Mouse (Mus musculus) hindbrain, embryonic 13.5 days (tissue): ENCODE results near the gene Erich2. TPM values are rescaled to one million over a fixed set of nuclear protein-coding genes. Genes with fewer than 3 reads are reported as not detected.

Source experiments
- ATAC-seq: fragments of 200-750 bp; cut with Nextera tagmentation; 2 replicates; pipeline ENCODE4 v1.8.0; 2017; ENCODE audit warnings: moderate TSS enrichment; ENCODE audit not compliant: low FRiP score
- H3K27ac ChIP-seq: fragments of 300-500 bp; sonication (generic); 2 replicates; pipeline ENCODE4 v1.5.1; 2015; ENCODE audit warnings: inconsistent platforms, mild to moderate bottlenecking, moderate library complexity
- H3K27me3 ChIP-seq: fragments of 300-500 bp; sonication (generic); 2 replicates; pipeline ENCODE4 v1.6.1; 2015; ENCODE audit warnings: mild to moderate bottlenecking, inconsistent platforms
- H3K36me3 ChIP-seq: fragments of 300-500 bp; sonication (generic); 2 replicates; pipeline ENCODE4 v1.6.1; 2015; ENCODE audit warnings: mild to moderate bottlenecking, inconsistent platforms
- H3K4me1 ChIP-seq: fragments of 300-500 bp; sonication (generic); replicated peaks from 2 replicates; pipeline ENCODE4 v1.6.1; 2015; ENCODE audit warnings: inconsistent platforms
- H3K4me2 ChIP-seq: fragments of 300-500 bp; sonication (generic); 2 replicates; pipeline ENCODE4 v1.6.1; 2015; ENCODE audit warnings: inconsistent platforms, mild to moderate bottlenecking, moderate library complexity
- H3K4me3 ChIP-seq: fragments of 300-500 bp; sonication (generic); 2 replicates; pipeline ENCODE4 v1.5.1; 2015; ENCODE audit warnings: mild to moderate bottlenecking, inconsistent platforms
- H3K9ac ChIP-seq: fragments of 300-500 bp; sonication (generic); 2 replicates; pipeline ENCODE4 v1.6.1; 2015; ENCODE audit warnings: mild to moderate bottlenecking, inconsistent platforms
- H3K9me3 ChIP-seq: fragments of 300-500 bp; sonication (generic); 2 replicates; pipeline ENCODE4 v1.6.1; 2016; ENCODE audit warnings: inconsistent platforms
- WGBS: fragments of 180-500 bp; shearing (Covaris S2); methylation state at CpG from one replicate; pipeline ENCODE4 v1.1.7; 2015; 5-methylcytosine and 5-hydroxymethylcytosine counted together
- polyA plus RNA-seq: library from polyadenylated mRNA; unstranded; fragments of >200 nt; fragmentation: Nextera tagmentation; extraction: Ambion mirVana; gene quantifications from 2 replicates; pipeline ENCODE4 v1.2.1, GENCODE M21; 2015

Erich2 gene
- polyA plus RNA-seq, 1 experiment from 2014 or later = 3.8 TPM

DNA sequence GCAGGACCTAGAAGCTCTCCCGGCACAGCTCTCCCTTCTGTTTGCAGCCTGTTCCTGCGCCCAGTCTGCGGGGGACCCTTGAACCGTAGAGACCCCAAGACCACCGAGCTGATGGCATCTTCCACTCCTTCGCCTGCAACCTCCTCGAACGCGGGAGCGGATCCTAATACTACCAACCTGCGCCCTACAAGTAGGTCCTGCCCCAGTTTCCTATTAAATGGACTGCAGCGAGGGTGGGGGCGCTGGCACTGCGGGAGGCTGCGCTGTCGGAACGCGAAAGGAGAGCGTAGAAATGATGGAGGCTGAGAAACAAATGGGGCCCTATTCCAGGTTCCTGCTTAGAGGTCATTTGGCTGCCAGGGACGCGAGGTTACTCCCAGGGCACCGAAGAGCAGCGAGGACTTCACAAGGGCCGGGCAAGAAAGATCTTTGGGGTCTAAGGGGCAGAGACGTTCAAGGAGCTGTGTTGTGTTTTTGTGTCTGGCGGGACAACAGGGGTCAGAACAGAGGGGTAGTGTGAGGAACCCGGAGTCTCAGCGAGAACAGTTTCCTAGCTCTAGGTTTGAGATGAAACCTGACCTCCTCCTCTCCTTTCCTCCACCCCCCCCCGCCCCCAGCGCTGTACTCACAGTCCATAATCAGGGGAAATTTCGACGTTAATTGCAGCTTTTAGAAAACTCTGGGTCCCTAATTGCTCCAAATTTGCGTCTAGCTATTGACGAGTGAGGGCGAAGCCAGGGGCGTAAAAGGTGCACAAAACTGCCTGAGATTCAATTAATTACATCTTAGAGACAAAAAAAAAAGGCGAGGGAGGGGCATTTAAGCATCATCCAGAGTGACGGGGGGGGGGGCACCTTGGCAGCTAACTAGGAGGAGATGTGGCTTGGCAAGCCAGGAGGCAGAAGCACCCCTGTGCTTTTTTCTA, 55.4 kb downstream of the Erich2 start:
- ATAC-seq = no peak
- Histone ChIP-seq H3K36me3 (no peaks in the 10 kb centered on the region), H3K4me1 (peaks cover 76% of the 10 kb centered on the region), H3K4me2 (peak overlapping the region; percentile 59), H3K27me3 (peaks cover 93% of the 10 kb centered on the region), H3K9me3 (no peaks in the 10 kb centered on the region), H3K9ac (peak overlapping the region; percentile 85), H3K4me3 (peak overlapping the region; percentile 54), H3K27ac (peak overlapping the region; percentile 96)
- under 1% methylated on average over 38 of the region's 38 CpGs for WGBS

DNA sequence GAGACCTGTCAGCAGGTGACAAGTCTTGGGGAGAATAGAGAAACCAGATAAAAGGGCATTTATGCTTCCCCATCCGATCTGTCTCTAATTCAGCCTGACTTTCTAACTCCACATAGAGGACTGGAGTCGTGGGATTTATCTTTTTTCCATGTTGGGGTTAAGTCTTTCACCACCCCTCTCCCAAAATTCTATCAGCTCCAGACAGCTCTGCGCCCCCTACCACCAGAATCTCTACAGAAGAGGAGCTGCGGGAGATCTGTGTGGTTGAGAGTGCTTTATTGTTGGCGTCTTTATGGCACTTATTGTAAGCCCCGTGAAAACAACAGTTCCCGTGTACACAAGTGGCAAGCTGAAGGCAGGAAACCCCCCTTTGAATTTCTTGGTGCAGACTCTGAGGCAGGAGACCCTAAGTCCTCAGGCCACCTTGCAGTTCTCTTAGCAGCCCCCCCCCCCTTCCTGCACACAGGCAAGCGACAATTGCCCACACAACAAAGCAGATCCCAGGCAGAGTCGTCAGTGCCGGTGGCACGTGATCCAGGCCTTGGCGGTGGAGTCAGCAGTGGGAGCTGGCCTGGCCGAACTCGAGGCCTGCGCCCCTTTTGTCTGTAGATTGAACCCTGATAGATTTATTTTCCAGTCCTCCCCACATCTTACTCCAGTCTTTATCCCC, 56.2 kb downstream of the Erich2 start:
- no peaks in the 10 kb centered on the region for H3K9me3 ChIP-seq

GRCm38 (mm10) chr2:70565651-70566602, 57.3 kb downstream of the Erich2 start:
- 2% methylated on average over 29 of the region's 30 CpGs for WGBS
- H3K4me3 ChIP-seq = peak overlapping the region; percentile 54
- H3K9me3 ChIP-seq = no peaks in the 10 kb centered on the region
- peak overlapping the region; percentile 85 for H3K9ac ChIP-seq
- no peak for ATAC-seq
- H3K27me3 ChIP-seq = peaks cover 94% of the 10 kb centered on the region
- H3K36me3 ChIP-seq = no peaks in the 10 kb centered on the region; the same call in 1 of the 2 replicates
- peaks cover 78% of the 10 kb centered on the region for H3K4me1 ChIP-seq
- peak overlapping the region; percentile 59 for H3K4me2 ChIP-seq
- H3K27ac ChIP-seq = peak overlapping the region; percentile 96

More for the DNA sequence above, 56.2 kb downstream of the Erich2 start:
- Histone ChIP-seq H3K36me3 (no peaks in the 10 kb centered on the region), H3K27me3 (peaks cover 94% of the 10 kb centered on the region), H3K4me2 (peak overlapping the region; percentile 59), H3K4me3 (peak overlapping the region; percentile 54), H3K9ac (peak overlapping the region; percentile 85), H3K4me1 (peaks cover 84% of the 10 kb centered on the region), H3K27ac (peak overlapping the region; percentile 96)
- WGBS = 1% methylated on average over 15 of the region's 15 CpGs
- ATAC-seq = no peak

DNA sequence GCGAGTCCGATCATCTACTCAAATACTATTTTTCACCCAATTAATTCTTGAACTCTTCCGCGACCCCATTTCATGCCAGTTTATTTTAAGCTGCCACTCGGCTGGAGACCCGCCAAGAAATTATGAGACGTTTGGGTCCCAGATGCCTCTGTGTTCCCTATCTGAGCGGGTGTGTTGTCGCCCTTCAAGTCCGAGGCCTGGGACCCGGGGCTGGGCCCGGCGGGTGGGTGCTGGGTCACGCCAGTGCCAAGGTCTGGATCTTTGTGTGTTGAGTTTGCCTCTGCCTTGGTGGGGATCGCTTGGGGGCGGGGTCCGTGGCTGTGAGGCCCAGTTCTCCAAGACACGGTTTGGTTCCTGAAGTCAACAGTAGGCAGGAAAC, 58.0 kb downstream of the Erich2 start:
- Histone ChIP-seq H3K27me3 (peaks cover 94% of the 10 kb centered on the region), H3K27ac (peak overlapping the region; percentile 96), H3K4me2 (peak overlapping the region; percentile 59), H3K9me3 (no peaks in the 10 kb centered on the region), H3K4me3 (peak overlapping the region; percentile 54), H3K9ac (peak overlapping the region; percentile 85), H3K36me3 (no peaks in the 10 kb centered on the region; the same call in 1 of the 2 replicates), H3K4me1 (peaks cover 79% of the 10 kb centered on the region)
- 1% methylated on average over 18 of the region's 18 CpGs for WGBS
- ATAC-seq = no peak

GRCm38 (mm10) chr2:70567071-70567681, 58.6 kb downstream of the Erich2 start:
- 0 out of 2 replicates have a peak, but pooled peaks have one; percentile 27 for ATAC-seq

DNA sequence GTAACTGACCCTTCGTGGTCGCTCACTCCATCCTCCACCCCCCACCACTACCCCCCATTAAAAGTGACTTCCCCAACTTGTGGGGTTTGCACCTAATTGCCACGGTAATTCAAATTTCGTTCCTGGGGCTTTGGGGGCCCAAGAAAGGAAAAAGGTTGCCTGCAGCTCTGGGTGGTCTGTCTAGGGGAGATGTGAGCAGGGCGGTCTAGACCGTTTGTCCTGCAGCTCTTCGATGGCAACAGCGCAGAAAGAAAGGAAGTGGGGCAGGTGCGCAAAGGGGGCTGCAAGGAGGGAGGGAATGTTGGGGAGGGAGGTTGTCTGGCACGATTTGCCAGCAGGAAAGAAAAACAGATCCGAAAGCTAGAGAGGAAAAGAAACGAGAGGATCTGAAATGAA, 59.1 kb downstream of the Erich2 start:
- Histone ChIP-seq H3K4me1 (peaks cover 73% of the 10 kb centered on the region), H3K36me3 (peaks cover 5% of the 10 kb centered on the region; the same call in 1 of the 2 replicates), H3K4me3 (peak overlapping the region; percentile 54), H3K9ac (peak overlapping the region; percentile 85), H3K27me3 (peaks cover 95% of the 10 kb centered on the region), H3K27ac (peak overlapping the region; percentile 96), H3K4me2 (peak overlapping the region; percentile 59), H3K9me3 (no peaks in the 10 kb centered on the region)
- no peak for ATAC-seq
- under 1% methylated on average over 12 of the region's 12 CpGs for WGBS

More at GRCm38 (mm10) chr2:70567071-70567681, 58.6 kb downstream of the Erich2 start:
- Histone ChIP-seq H3K27me3 (peaks cover 95% of the 10 kb centered on the region), H3K4me2 (peak overlapping the region; percentile 59), H3K9me3 (no peaks in the 10 kb centered on the region), H3K9ac (peak overlapping the region; percentile 85), H3K36me3 (no peaks in the 10 kb centered on the region; the same call in 1 of the 2 replicates), H3K27ac (peak overlapping the region; percentile 96), H3K4me1 (peaks cover 76% of the 10 kb centered on the region), H3K4me3 (peak overlapping the region; percentile 54)
- 1% methylated on average over 23 of the region's 23 CpGs for WGBS

DNA sequence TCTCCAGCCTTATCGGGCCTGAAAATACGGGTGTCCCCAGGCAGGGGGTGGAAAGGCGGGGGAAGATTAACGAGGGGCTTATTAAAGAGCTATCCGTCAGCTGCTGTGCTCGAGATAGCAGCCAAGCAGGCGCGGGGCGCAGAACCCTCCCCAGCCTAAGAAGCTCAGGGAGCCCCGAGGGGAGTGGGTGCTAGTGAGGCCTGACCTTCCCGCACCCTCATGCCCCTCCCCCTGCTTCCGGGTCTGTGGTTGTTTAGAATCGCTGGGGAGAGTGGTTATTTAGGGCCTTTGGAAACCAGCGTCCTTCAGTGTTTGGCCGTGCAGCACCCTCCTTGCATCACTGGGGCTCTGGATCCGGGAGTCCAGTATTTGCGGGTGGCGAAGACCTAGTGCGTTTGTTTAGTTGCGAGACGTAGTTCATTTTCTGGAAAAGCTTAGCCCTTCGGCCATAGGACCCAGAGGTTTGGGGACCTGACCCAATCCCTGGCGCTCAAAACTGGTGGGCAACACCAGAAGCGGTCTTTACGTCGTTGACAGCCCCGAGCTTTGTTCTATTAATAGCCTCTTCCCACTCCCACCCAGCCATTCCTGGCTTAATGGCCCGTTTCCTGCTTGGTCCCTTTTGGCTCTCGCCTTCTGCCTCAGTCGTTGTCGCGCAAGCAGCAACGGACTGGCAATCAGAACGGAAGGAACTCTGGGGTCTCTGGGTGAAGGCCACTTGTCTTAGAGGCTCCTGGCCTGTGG, 59.8 kb downstream of the Erich2 start:
- Histone ChIP-seq H3K9me3 (no peaks in the 10 kb centered on the region), H3K36me3 (peaks cover 9% of the 10 kb centered on the region), H3K27me3 (peaks cover 93% of the 10 kb centered on the region), H3K27ac (peak overlapping the region; percentile 96), H3K4me3 (peak overlapping the region; percentile 54), H3K4me2 (peak overlapping the region; percentile 59), H3K9ac (peak overlapping the region; percentile 85), H3K4me1 (peaks cover 66% of the 10 kb centered on the region)
- peak; percentile 34 for ATAC-seq
- WGBS = under 1% methylated on average over 34 of the region's 34 CpGs

- no peak for ATAC-seq
- WGBS = 72% methylated on average over 4 of the region's 4 CpGs
- Histone ChIP-seq H3K4me2 (no peak overlapping the region), H3K9ac (no peak overlapping the region), H3K9me3 (no peaks in the 10 kb centered on the region), H3K27ac (no peak overlapping the region), H3K36me3 (peaks cover 21% of the 10 kb centered on the region), H3K4me3 (no peak overlapping the region), H3K27me3 (peaks cover 65% of the 10 kb centered on the region), H3K4me1 (peaks cover 41% of the 10 kb centered on the region)
Observed at GRCm38 (mm10) chr2:70571698-70572097, 63.1 kb downstream of the Erich2 start.

GRCm38 (mm10) chr2:70572251-70572650, 63.6 kb downstream of the Erich2 start:
- Histone ChIP-seq H3K27ac (no peak overlapping the region), H3K9me3 (no peaks in the 10 kb centered on the region), H3K4me1 (peaks cover 36% of the 10 kb centered on the region), H3K9ac (no peak overlapping the region), H3K27me3 (peaks cover 60% of the 10 kb centered on the region), H3K4me3 (no peak overlapping the region), H3K4me2 (no peak overlapping the region), H3K36me3 (peaks cover 21% of the 10 kb centered on the region)
- WGBS = 52% methylated on average over 9 of the region's 9 CpGs
- ATAC-seq = no peak

DNA sequence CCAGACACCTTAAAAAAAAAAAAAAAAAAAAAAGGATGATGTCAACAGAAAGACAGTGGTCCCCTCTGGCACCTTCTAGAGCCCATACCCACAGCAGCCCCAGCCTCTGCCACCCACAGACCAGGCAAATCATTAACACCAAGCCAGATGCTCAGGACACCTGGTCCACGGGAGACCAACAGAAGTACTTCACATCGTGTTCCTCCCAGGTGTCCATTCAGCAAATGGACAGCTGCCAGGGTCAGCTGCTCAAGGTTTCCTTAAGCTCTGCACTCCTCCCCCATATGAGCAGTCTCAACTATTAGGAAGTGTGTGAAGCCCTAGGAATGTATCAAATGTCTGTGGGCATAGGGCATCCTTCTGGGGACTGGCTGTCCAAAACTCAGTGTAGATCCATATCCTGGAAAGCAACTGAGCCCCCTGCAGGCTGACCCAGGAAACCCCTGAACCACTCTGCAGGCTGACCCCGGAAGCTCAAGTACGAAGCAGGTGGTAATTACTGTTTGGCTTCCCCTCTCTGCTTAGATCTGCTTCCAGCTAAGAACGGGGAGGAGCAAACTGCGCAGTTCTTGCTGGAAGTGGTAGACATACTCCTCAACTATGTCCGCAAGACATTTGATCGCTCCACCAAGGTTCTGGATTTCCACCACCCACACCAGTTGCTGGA, 65.1 kb downstream of the Erich2 start:
- Histone ChIP-seq H3K4me3 (no peak overlapping the region), H3K27me3 (peaks cover 50% of the 10 kb centered on the region)
- no peak for ATAC-seq

More for the DNA sequence above, 65.1 kb downstream of the Erich2 start:
- Histone ChIP-seq H3K4me2 (no peak overlapping the region), H3K9me3 (no peaks in the 10 kb centered on the region), H3K27ac (no peak overlapping the region), H3K9ac (no peak overlapping the region), H3K36me3 (peaks cover 26% of the 10 kb centered on the region), H3K4me1 (peaks cover 24% of the 10 kb centered on the region)
- WGBS = 79% methylated on average over 8 of the region's 8 CpGs
